Mouse (Mus musculus): ENCODE measurements at regions not wholly inside any gene's neighbourhood (a gene's known extent, or its start where the extent isn't known, plus 50 kb on each side); places are given as distances from the start of the nearest gene placed in this dataset.
"Not testable (repeated sequence)": the region's sequence is repeated elsewhere in the genome, so short reads cannot be mapped to it uniquely, and the experiment has no call there.

- TF ChIP-seq CTCF (IDR thresholded peaks at IDR 0.05; ENCODE audit: insufficient read depth, low read length): no peak
- TF ChIP-seq POLR2A (IDR thresholded peaks at IDR 0.05; ENCODE audit: borderline replicate concordance, extremely low read depth, low read depth, low read length): no peak
- Histone ChIP-seq H3K4me1 (ENCODE audit: control insufficient read depth, insufficient read depth, low read length) (no peaks in the 10 kb centered on the region), H3K4me3 (replicated peaks; ENCODE audit: extremely low read depth, low read depth, low read length) (no peak overlapping the region)
- no peak for DNase-seq
- WGBS: 67% methylated on average over 7 of the region's 7 CpGs
Observed at GRCm38 (mm10) chr1:177501288-177501687, 59.1 kb downstream of the Zbtb18 start.

GRCm38 (mm10) chr1:177503946-177504345 lies 61.8 kb downstream of the Zbtb18 start:
- no peak for DNase-seq
- TF ChIP-seq CTCF (IDR thresholded peaks at IDR 0.05; ENCODE audit: insufficient read depth, low read length) (no peak), POLR2A (IDR thresholded peaks at IDR 0.05; ENCODE audit: borderline replicate concordance, extremely low read depth, low read depth, low read length) (no peak)
- 61% methylated on average over 1 of the region's 1 CpGs for WGBS
- no peaks in the 10 kb centered on the region for H3K4me1 ChIP-seq (ENCODE audit: control insufficient read depth, insufficient read depth, low read length)
- H3K4me3 ChIP-seq (replicated peaks; ENCODE audit: extremely low read depth, low read depth, low read length): no peak overlapping the region

GRCm38 (mm10) chr1:177504743-177505142 lies 62.6 kb downstream of the Zbtb18 start:
- Histone ChIP-seq H3K4me1 (ENCODE audit: control insufficient read depth, insufficient read depth, low read length) (no peaks in the 10 kb centered on the region), H3K4me3 (replicated peaks; ENCODE audit: extremely low read depth, low read depth, low read length) (no peak overlapping the region)
- DNase-seq: no peak
- TF ChIP-seq POLR2A (IDR thresholded peaks at IDR 0.05; ENCODE audit: borderline replicate concordance, extremely low read depth, low read depth, low read length): no peak
- no peak for TF ChIP-seq CTCF (IDR thresholded peaks at IDR 0.05; ENCODE audit: insufficient read depth, low read length)
- 95% methylated on average over 2 of the region's 2 CpGs for WGBS

GRCm38 (mm10) chr1:177507398-177507797 lies 65.2 kb downstream of the Zbtb18 start:
- not testable (repeated sequence) for DNase-seq; H3K4me1 ChIP-seq (ENCODE audit: control insufficient read depth, insufficient read depth, low read length); H3K4me3 ChIP-seq (replicated peaks; ENCODE audit: extremely low read depth, low read depth, low read length)
- 81% methylated on average over 4 of the region's 4 CpGs for WGBS

GRCm38 (mm10) chr1:177509786-177510185 lies 67.6 kb downstream of the Zbtb18 start:
- no peaks in the 10 kb centered on the region for H3K4me1 ChIP-seq (ENCODE audit: control insufficient read depth, insufficient read depth, low read length)
- no peak overlapping the region for H3K4me3 ChIP-seq (replicated peaks; ENCODE audit: extremely low read depth, low read depth, low read length)
- WGBS: 85% methylated on average over 10 of the region's 10 CpGs
- TF ChIP-seq POLR2A (IDR thresholded peaks at IDR 0.05; ENCODE audit: borderline replicate concordance, extremely low read depth, low read depth, low read length) (no peak), CTCF (IDR thresholded peaks at IDR 0.05; ENCODE audit: insufficient read depth, low read length) (no peak)
- no peak for DNase-seq

- TF ChIP-seq POLR2A (IDR thresholded peaks at IDR 0.05; ENCODE audit: borderline replicate concordance, extremely low read depth, low read depth, low read length) (no peak), CTCF (IDR thresholded peaks at IDR 0.05; ENCODE audit: insufficient read depth, low read length) (no peak)
- no peaks in the 10 kb centered on the region for H3K4me1 ChIP-seq (ENCODE audit: control insufficient read depth, insufficient read depth, low read length)
- DNase-seq: no peak
- 83% methylated on average over 2 of the region's 2 CpGs for WGBS
- no peak overlapping the region for H3K4me3 ChIP-seq (replicated peaks; ENCODE audit: extremely low read depth, low read depth, low read length)
Observed at GRCm38 (mm10) chr1:177512116-177512515, 70.0 kb downstream of the Zbtb18 start.

GRCm38 (mm10) chr1:177517934-177518610 lies 75.9 kb downstream of the Zbtb18 start:
- 66% methylated on average over 18 of the region's 18 CpGs for WGBS
- Histone ChIP-seq H3K4me3 (replicated peaks; ENCODE audit: extremely low read depth, low read depth, low read length) (no peak overlapping the region), H3K4me1 (ENCODE audit: control insufficient read depth, insufficient read depth, low read length) (no peaks in the 10 kb centered on the region)
- TF ChIP-seq POLR2A (IDR thresholded peaks at IDR 0.05; ENCODE audit: borderline replicate concordance, extremely low read depth, low read depth, low read length) (no peak), CTCF (IDR thresholded peaks at IDR 0.05; ENCODE audit: insufficient read depth, low read length) (no peak)
- DNase-seq: no peak

- no peak for DNase-seq
- WGBS: 55% methylated on average over 13 of the region's 13 CpGs
- Histone ChIP-seq H3K4me1 (ENCODE audit: control insufficient read depth, insufficient read depth, low read length) (no peaks in the 10 kb centered on the region), H3K4me3 (replicated peaks; ENCODE audit: extremely low read depth, low read depth, low read length) (no peak overlapping the region)
- TF ChIP-seq POLR2A (IDR thresholded peaks at IDR 0.05; ENCODE audit: borderline replicate concordance, extremely low read depth, low read depth, low read length): no peak
- no peak for TF ChIP-seq CTCF (IDR thresholded peaks at IDR 0.05; ENCODE audit: insufficient read depth, low read length)
Observed at GRCm38 (mm10) chr1:177518897-177519513, 76.9 kb downstream of the Zbtb18 start.

- WGBS: 83% methylated on average over 2 of the region's 2 CpGs
- H3K4me3 ChIP-seq (replicated peaks; ENCODE audit: extremely low read depth, low read depth, low read length): no peak overlapping the region
- no peaks in the 10 kb centered on the region for H3K4me1 ChIP-seq (ENCODE audit: control insufficient read depth, insufficient read depth, low read length)
- TF ChIP-seq CTCF (IDR thresholded peaks at IDR 0.05; ENCODE audit: insufficient read depth, low read length) (no peak), POLR2A (IDR thresholded peaks at IDR 0.05; ENCODE audit: borderline replicate concordance, extremely low read depth, low read depth, low read length) (no peak)
- DNase-seq: no peak
Observed at GRCm38 (mm10) chr1:177521110-177521509, 79.0 kb downstream of the Zbtb18 start.

GRCm38 (mm10) chr1:177525141-177525540 lies 83.0 kb downstream of the Zbtb18 start:
- Histone ChIP-seq H3K4me3 (replicated peaks; ENCODE audit: extremely low read depth, low read depth, low read length) (no peak overlapping the region), H3K4me1 (ENCODE audit: control insufficient read depth, insufficient read depth, low read length) (peaks cover 6% of the 10 kb centered on the region)
- WGBS: 65% methylated on average over 6 of the region's 6 CpGs
- TF ChIP-seq CTCF (IDR thresholded peaks at IDR 0.05; ENCODE audit: insufficient read depth, low read length) (no peak), POLR2A (IDR thresholded peaks at IDR 0.05; ENCODE audit: borderline replicate concordance, extremely low read depth, low read depth, low read length) (no peak)
- DNase-seq: no peak

Measured in lung, adult 2 months (tissue).